Mouse (Mus musculus): ENCODE measurements around the gene Acoxl. TPM values are rescaled to one million over a fixed set of nuclear protein-coding genes. Genes with fewer than 3 reads are reported as not detected.

The Acoxl gene
- polyA plus RNA-seq (2015; fragmentation: Nextera tagmentation; extraction: Ambion mirVana), result 0.35 and 0.59 TPM in 2 replicates

DNA sequence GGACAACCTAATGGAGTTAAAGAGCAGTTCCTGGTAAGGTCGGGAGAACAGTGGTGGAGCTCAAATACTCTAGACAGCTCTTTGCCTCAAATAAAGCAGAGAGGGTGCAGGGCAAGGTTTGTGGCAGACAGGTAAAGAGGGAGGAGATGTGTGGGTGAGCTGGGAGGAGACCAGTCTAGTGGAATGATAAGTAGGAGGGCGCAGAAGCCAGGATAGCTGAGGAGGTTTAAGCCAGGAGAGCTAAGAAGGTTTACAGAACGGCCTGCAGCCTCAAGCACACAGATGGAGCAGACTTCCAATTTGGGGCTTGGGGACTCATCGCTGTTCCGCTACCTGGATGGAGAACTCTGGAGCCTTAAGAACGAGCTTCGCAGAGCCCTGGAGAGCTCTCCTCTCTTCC is at the start of gene Acoxl:
Acoxl (plus strand) TSS at position 301 of the 400 bp plus-strand sequence.

DNA sequence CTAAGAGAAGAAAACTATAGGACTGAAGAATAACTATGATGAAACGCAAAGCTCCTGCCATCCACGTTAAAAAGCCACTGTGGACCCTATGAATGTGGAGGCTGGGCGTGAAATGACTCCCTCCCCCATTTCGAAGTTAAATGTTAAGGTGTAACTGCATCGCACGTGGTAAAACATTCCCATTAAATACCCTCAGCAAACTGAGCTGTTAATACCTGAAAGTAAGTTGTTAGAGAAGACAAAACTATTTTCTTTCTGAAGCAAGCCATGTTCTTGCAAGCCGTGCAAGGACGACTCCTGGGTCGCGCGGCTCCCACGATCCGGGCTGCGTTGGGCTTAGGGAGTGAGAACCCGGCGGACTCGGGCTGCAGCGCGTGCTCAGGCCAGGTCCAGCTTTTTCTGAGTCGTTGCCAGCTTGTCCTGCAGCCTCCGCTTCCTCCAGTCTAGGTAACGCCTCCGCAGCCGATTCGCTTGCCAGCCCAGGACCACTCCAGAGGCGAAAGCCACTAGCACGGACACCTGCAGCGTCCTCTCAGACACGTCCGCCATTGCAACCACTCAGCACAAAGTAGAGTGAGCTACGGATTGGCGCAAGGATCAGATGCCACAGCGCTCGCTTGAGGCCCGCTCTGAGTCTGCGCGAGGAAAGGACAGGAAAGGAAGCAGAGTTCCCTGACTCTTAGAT is 46.6 kb upstream of the Acoxl start, which contains the start of gene Mtln:
Mtln (minus strand) TSS at position 570 of the 685 bp plus-strand sequence.

DNA sequence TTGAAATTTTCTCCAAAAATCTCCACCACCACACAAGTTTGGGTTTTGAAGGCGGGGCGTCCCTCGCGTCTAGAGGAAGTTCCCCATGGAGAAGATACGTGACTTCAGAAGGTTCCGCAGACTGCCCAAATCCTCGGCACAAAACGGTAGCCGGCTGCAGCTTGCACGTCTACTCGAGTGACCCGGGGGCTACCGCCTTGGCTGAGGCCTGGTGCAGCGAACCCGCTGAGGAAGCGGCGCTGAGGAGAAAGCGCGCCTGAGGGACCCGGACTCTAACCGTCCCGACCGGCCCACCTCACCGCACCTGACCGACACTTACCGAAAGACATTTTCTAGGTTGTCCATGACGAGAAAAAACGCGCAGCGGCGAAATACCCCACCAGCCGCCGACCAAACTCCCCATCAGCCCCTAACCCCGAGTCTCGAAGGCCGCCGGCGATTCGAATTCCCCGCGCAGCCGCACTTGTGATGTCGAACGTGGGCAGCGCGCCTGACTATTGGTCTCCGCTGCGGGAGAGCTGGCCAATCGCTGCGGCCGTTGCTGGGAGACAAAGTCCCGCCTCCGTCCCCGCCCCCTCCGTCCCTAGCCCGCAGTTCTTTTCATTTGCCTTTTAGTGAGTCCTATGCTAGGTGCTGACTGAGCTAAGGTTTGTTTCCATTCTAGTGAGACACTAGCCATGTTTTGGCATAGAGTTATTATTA is 7.1 kb upstream of the Acoxl start, which contains the start of gene Bub1:
Bub1 (minus strand) TSS at position 465 of the 702 bp plus-strand sequence.

DNA sequence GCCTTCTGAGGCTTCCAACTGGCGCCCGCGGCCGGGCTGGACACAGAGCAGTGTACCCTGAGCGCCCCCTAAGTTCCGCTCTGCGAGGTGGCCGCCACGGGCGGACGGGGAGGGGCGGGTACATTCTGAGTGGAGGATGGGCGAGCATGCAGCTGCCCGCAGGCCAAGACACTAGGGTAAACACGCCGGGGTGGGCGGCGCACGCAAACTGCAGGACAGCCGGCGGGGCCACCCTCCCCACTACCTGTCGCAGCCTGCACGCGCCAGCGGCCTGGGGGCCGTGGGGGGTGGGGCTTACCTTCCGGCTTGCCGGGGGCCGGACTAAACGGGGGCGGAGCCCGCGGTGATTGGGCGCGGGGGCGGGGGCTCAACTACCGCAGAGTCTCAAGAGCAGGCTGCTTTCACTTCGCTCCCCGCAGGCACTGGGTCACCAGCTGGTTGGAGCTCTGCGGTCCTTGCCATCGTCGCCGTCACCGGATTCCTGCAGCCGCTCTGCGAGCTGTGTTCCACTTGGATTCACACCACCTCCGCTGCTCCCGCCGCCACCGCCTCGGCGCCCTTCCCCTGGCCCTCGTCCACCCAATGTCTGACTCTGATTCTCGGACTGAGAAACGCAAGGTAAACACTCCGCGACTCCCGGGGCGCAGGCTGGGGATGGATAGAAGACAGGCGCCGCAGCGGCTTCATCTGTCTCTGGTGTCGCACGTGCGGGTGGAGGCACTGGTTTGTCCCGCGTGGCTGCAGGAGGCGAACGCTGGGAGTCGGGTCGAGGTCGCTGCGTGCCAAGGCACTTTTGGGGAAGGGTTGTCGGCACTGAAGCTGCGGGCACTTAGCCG is 287.2 kb downstream of the Acoxl start, which contains the start of gene Bcl2l11:
Bcl2l11 (plus strand) TSS at position 404 of the 836 bp plus-strand sequence.

Small RNA genes lying within 50 kb of the gene (microRNA-seq; reads per million reads assigned to microRNA genes)
- gene Gm22411, result 0 reads per million in 2 experiments

Other genes starting within 250 kb of the Acoxl start
- gene Mal, start 182.2 kb upstream of the Acoxl start, polyA plus RNA-seq (2015; fragmentation: Nextera tagmentation; extraction: Ambion mirVana), result 6.3 and 7.1 TPM in 2 replicates
- gene Mall, start 108.9 kb upstream of the Acoxl start, polyA plus RNA-seq (2015; fragmentation: Nextera tagmentation; extraction: Ambion mirVana), result 6.4 and 9.5 TPM in 2 replicates
- 16.1 and 18.2 TPM in 2 replicates for gene Nphp1, start 50.0 kb upstream of the Acoxl start, polyA plus RNA-seq (2015; fragmentation: Nextera tagmentation; extraction: Ambion mirVana)
- 81.6 and 82.9 TPM in 2 replicates for gene Mtln, start 46.4 kb upstream of the Acoxl start, polyA plus RNA-seq (2015; fragmentation: Nextera tagmentation; extraction: Ambion mirVana)
- 5.8 and 6.4 TPM in 2 replicates for gene Bub1, start 7.0 kb upstream of the Acoxl start, polyA plus RNA-seq (2015; fragmentation: Nextera tagmentation; extraction: Ambion mirVana)